Mouse (Mus musculus) brain, embryonic 14.5 days (tissue): ENCODE measurements around the gene Senp2.

Experiments
- CTCF ChIP-seq: fragments of 200-500 bp; IDR thresholded peaks from 2 replicates; pipeline ENCODE4 v1.5.1; 2012; ENCODE audit warnings: inconsistent platforms, mild to moderate bottlenecking, moderate library complexity, borderline replicate concordance; ENCODE audit not compliant: insufficient read depth, insufficient read length; ENCODE audit errors: extremely low read depth
- POLR2A ChIP-seq: fragments of 200-500 bp; IDR thresholded peaks from 2 replicates; pipeline ENCODE4 v1.6.1; 2012; ENCODE audit warnings: mild to moderate bottlenecking, inconsistent platforms, borderline replicate concordance; ENCODE audit not compliant: poor library complexity, insufficient read depth, insufficient read length, severe bottlenecking; ENCODE audit errors: extremely low read depth

DNA sequence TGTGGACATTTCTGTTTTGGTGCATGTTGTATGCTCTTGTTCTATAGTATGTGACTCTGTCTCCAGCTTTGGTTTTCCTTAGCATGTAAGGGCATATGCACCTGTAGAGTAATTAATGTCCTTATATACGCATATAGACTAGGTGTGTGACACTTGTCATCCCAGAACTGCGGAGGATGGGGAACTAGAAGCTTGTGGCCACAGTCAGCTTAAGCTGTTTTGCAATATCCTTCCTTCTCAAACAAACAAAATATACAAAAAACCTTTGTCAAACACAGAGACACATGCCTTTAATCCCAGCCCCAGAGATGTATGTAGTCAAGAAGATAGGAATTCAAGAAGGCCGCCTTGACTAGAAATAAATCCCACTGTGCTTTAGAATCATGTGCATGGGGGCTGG lies 36.6 kb downstream of the Senp2 start:
- TF ChIP-seq POLR2A, result no peak
- no peak for TF ChIP-seq CTCF
